9 mouse cellular contexts compared by ENCODE assay signal in the genomic region with DNA sequence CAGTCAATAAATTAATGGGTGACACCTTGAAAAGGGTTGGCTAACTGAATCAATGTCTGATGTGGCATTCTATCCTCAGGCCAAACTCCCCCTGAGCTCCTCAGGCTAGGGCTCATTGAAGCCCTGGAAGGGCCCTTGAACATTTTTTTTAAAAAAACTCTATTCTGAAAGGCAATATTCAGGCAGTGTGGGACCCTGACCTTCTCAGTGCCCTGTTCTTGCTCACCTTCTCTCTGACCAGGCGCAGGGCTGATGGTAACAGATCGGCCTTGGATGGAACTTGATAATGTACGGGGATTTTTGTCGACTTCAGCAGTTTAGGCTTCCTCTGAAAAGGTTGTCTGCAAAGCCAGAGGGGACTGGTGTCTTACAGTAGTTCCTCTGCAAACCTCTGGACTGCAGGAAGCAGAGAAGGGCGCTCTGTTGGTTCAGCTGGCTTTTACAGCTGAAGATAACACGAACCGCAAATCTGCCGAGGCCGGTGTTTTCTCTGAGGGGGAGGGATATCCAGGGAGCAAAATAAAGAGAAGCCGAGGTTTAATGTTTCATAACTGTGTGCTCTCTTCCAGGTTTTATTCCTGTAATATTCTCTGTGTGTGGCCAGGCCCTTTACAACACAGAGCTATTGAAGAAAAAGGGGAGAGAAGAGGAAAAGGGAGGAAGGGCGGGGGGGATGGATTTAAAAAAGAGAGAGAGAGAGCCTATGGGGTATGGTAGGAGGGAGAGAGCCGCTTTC.
A peak's percentile ranks its signal among the peaks of the same experiment; 100 is the strongest.
DNase-seq lines count a peak whose midpoint lies in the region; ATAC-seq and TF ChIP-seq lines count a peak whose summit lies in the region.
"Had no signal": no experiment of that assay in that cellular context is flagged by ENCODE, and none has a peak within 500 bp of the region (broad histone marks: within the 10 kb centered on the region; RNA-seq: fewer than 3 reads in every experiment).

No protein-coding gene starts in this region.

- no peak for TF ChIP-seq POLR2A in testis, adult 2 months (IDR thresholded peaks at IDR 0.05; ENCODE audit: control insufficient read depth, low read depth, low read length)

- no peaks in the 10 kb centered on the region for H3K27me3 ChIP-seq in forebrain, embryonic 15.5 days
- H3K27me3 ChIP-seq in forebrain, postnatal 0 days (ENCODE audit: insufficient read depth, low read length) = no peaks in the 10 kb centered on the region
- H3K27me3 ChIP-seq in testis, adult 2 months (ENCODE audit: control insufficient read depth, insufficient read depth, low read length) = no peaks in the 10 kb centered on the region
- H3K27me3 ChIP-seq in limb, embryonic 15.5 days = no peaks in the 10 kb centered on the region

- H3K4me3 ChIP-seq in forebrain, embryonic 15.5 days = no peak overlapping the region
- H3K4me3 ChIP-seq in forebrain, postnatal 0 days (ENCODE audit: low read depth, low read length) = no peak overlapping the region
- no peak overlapping the region for H3K4me3 ChIP-seq in testis, adult 2 months (ENCODE audit: control insufficient read depth, low read depth, low read length)
- H3K4me3 ChIP-seq in limb, embryonic 15.5 days = no peak overlapping the region
- H3K4me3 ChIP-seq: megakaryocyte, embryonic 14.5 days had no signal

- H3K4me2 ChIP-seq in forebrain, embryonic 15.5 days (replicated peaks) = no peak overlapping the region
- H3K4me2 ChIP-seq in forebrain, postnatal 0 days (ENCODE audit: low read depth) = no peak overlapping the region
- 0 out of 2 replicates have a peak overlapping the region, but pooled peaks have one; percentile 17 for H3K4me2 ChIP-seq in limb, embryonic 15.5 days

- no peaks in the 10 kb centered on the region for H3K9me3 ChIP-seq in forebrain, embryonic 15.5 days
- H3K9me3 ChIP-seq in forebrain, postnatal 0 days (ENCODE audit: low read length) = no peaks in the 10 kb centered on the region
- H3K9me3 ChIP-seq in limb, embryonic 15.5 days = no peaks in the 10 kb centered on the region
- H3K9me3 ChIP-seq: megakaryocyte, embryonic 14.5 days had no signal

- H3K9ac ChIP-seq in forebrain, embryonic 15.5 days (replicated peaks) = no peak overlapping the region
- H3K9ac ChIP-seq in forebrain, postnatal 0 days = no peak overlapping the region
- H3K9ac ChIP-seq in limb, embryonic 15.5 days = 0 out of 2 replicates have a peak overlapping the region, but pooled peaks have one; percentile 14

- ATAC-seq in forebrain, embryonic 15.5 days (replicated peaks) = 0 out of 2 replicates have a peak, but pooled peaks have one; percentile 6
- no peak for ATAC-seq in forebrain, postnatal 0 days
- no peak for ATAC-seq in limb, embryonic 15.5 days (ENCODE audit: insufficient number of reproducible peaks, low FRiP score, low TSS enrichment, low read depth)

- H3K36me3 ChIP-seq in forebrain, embryonic 15.5 days = no peaks in the 10 kb centered on the region
- no peaks in the 10 kb centered on the region for H3K36me3 ChIP-seq in forebrain, postnatal 0 days (ENCODE audit: insufficient read depth)
- H3K36me3 ChIP-seq in testis, adult 2 months (ENCODE audit: control insufficient read depth, insufficient read depth, low read length) = no peaks in the 10 kb centered on the region
- no peaks in the 10 kb centered on the region for H3K36me3 ChIP-seq in limb, embryonic 15.5 days

- WGBS in forebrain, embryonic 15.5 days = 79% methylated on average over 12 of the region's 12 CpGs
- WGBS in forebrain, postnatal 0 days = 69% methylated on average over 12 of the region's 12 CpGs
- 22% methylated on average over 12 of the region's 12 CpGs for WGBS in limb, embryonic 15.5 days

- H3K27ac ChIP-seq in forebrain, embryonic 15.5 days (replicated peaks) = no peak overlapping the region
- no peak overlapping the region for H3K27ac ChIP-seq in forebrain, postnatal 0 days (ENCODE audit: low read depth, low read length)
- H3K27ac ChIP-seq in testis, adult 2 months (ENCODE audit: control insufficient read depth, insufficient read depth, low read depth, low read length) = peak overlapping the region; percentile 54
- H3K27ac ChIP-seq in limb, embryonic 15.5 days = peak overlapping the region; percentile 50; the same call in 1 of the 2 replicates

- no peaks in the 10 kb centered on the region for H3K4me1 ChIP-seq in forebrain, embryonic 15.5 days
- H3K4me1 ChIP-seq in forebrain, postnatal 0 days (ENCODE audit: insufficient read depth) = no peaks in the 10 kb centered on the region
- H3K4me1 ChIP-seq in testis, adult 2 months (ENCODE audit: control insufficient read depth, insufficient read depth, low read length) = no peaks in the 10 kb centered on the region; the same call in 1 of the 2 replicates
- peaks cover 10% of the 10 kb centered on the region for H3K4me1 ChIP-seq in limb, embryonic 15.5 days

- TF ChIP-seq CTCF in forebrain, postnatal 0 days (IDR thresholded peaks at IDR 0.05; ENCODE audit: low read depth) = no peak
- no peak for TF ChIP-seq CTCF in testis, adult 2 months (IDR thresholded peaks at IDR 0.05; ENCODE audit: control insufficient read depth, insufficient read depth, insufficient replicate concordance, low read depth, low read length)

- no peak for DNase-seq in forebrain, postnatal 0 days
- no peak for DNase-seq in testis, postnatal 14 days (ENCODE audit: low spot score)
- DNase-seq in thymus, postnatal 4 days = peak; percentile 42
- no peak for DNase-seq in layer of hippocampus, adult 18-20 months (ENCODE audit: low spot score in 2 of 2)
- no peak for DNase-seq in lung, postnatal 14 days

Comparison
In these comparisons a context has a peak if more than half of its experiments do, and no peak if none do; other contexts are left out.
1. H3K27ac ChIP-seq: peak in testis, adult 2 months (single experiment) and limb, embryonic 15.5 days (single experiment); none in forebrain, embryonic 15.5 days (single experiment) and forebrain, postnatal 0 days (single experiment).